10 mouse cellular contexts compared by ENCODE assay signal in genomic region chr12:71978513-71979352, GRCm38 (mm10).
A peak's percentile ranks its signal among the peaks of the same experiment; 100 is the strongest.
DNase-seq lines count a peak whose midpoint lies in the region; ATAC-seq and TF ChIP-seq lines count a peak whose summit lies in the region.
"Had no signal": no experiment of that assay in that cellular context is flagged by ENCODE, and none has a peak within 500 bp of the region (broad histone marks: within the 10 kb centered on the region; RNA-seq: fewer than 3 reads in every experiment).

No protein-coding gene starts in this region.

- intact Hi-C loops in heart, adult 2 months (cut with DNase I), result loop anchor here (5.0 kb wide), 1 partner anchor 211 kb away; no protein-coding TSS in a partner anchor
- intact Hi-C loops in left cerebral cortex, postnatal 4 days (cut with DNase I), result loop anchor here (5.0 kb wide), 1 partner anchor 146 kb away; the partner anchor contains the start of gene Daam1

- no peaks in the 10 kb centered on the region for H3K9me3 ChIP-seq in embryonic facial prominence, embryonic 11.5 days (replicated peaks; ENCODE audit: control insufficient read depth, low read length)
- no peaks in the 10 kb centered on the region for H3K9me3 ChIP-seq in embryonic facial prominence, embryonic 10.5 days
- no peaks in the 10 kb centered on the region for H3K9me3 ChIP-seq in liver, embryonic 14.5 days (ENCODE audit: control insufficient read depth, low read length)
- H3K9me3 ChIP-seq in hindbrain, postnatal 0 days (ENCODE audit: low read length), result no peaks in the 10 kb centered on the region
- no peaks in the 10 kb centered on the region for H3K9me3 ChIP-seq in kidney, embryonic 14.5 days (ENCODE audit: control insufficient read depth, low read length)
- H3K9me3 ChIP-seq: stomach, embryonic 15.5 days had no signal

- no peak for DNase-seq in embryonic facial prominence, embryonic 11.5 days (ENCODE audit: low spot score)
- DNase-seq in embryonic facial prominence, embryonic 10.5 days (ENCODE audit: low spot score), result no peak
- peak; percentile 47 for DNase-seq in adrenal gland, postnatal 14 days
- peak; percentile 60 to 74 for DNase-seq in heart, adult 2 months
- peak; percentile 31 to 43 (median 41) for DNase-seq in liver, embryonic 14.5 days (ENCODE audit: low read depth in 3 of 3, low spot score in 3 of 3)
- DNase-seq in hindbrain, postnatal 0 days (ENCODE audit: low spot score), result no peak
- DNase-seq in left cerebral cortex, postnatal 4 days, result no peak

- no peak overlapping the region for H3K27ac ChIP-seq in embryonic facial prominence, embryonic 11.5 days (replicated peaks; ENCODE audit: low read depth, low read length)
- no peak overlapping the region for H3K27ac ChIP-seq in embryonic facial prominence, embryonic 10.5 days (replicated peaks)
- H3K27ac ChIP-seq in heart, adult 2 months, result peak overlapping the region; percentile 86
- no peak overlapping the region for H3K27ac ChIP-seq in liver, embryonic 14.5 days
- H3K27ac ChIP-seq in hindbrain, postnatal 0 days, result no peak overlapping the region
- no peak overlapping the region for H3K27ac ChIP-seq in kidney, embryonic 14.5 days (ENCODE audit: low read depth, low read length)
- H3K27ac ChIP-seq: stomach, embryonic 15.5 days had no signal

- no peak for TF ChIP-seq CTCF in heart, adult 2 months (IDR thresholded peaks at IDR 0.05)
- TF ChIP-seq CTCF in liver, embryonic 14.5 days (IDR thresholded peaks at IDR 0.05; ENCODE audit: low read depth), result no peak
- TF ChIP-seq CTCF in hindbrain, postnatal 0 days (IDR thresholded peaks at IDR 0.05; ENCODE audit: low read depth), result no peak

- H3K79me2 ChIP-seq in heart, adult 2 months (replicated peaks; ENCODE audit: control insufficient read depth, insufficient read depth, low read length), result no peaks in the 10 kb centered on the region

- no peak overlapping the region for H3K4me3 ChIP-seq in embryonic facial prominence, embryonic 11.5 days (ENCODE audit: low read depth, low read length)
- no peak overlapping the region for H3K4me3 ChIP-seq in embryonic facial prominence, embryonic 10.5 days
- no peak overlapping the region for H3K4me3 ChIP-seq in heart, adult 2 months
- H3K4me3 ChIP-seq in liver, embryonic 14.5 days (ENCODE audit: insufficient read depth in 1 of 2, low read depth in 2 of 2, low read length in 2 of 2), result no peak overlapping the region
- no peak overlapping the region for H3K4me3 ChIP-seq in hindbrain, postnatal 0 days (ENCODE audit: low read length)
- no peak overlapping the region for H3K4me3 ChIP-seq in kidney, embryonic 14.5 days (ENCODE audit: low read length)
- H3K4me3 ChIP-seq: myocyte; stomach, embryonic 15.5 days had no signal

- no peaks in the 10 kb centered on the region for H3K4me1 ChIP-seq in embryonic facial prominence, embryonic 11.5 days (ENCODE audit: control insufficient read depth, insufficient read depth, low read length)
- peaks cover 22% of the 10 kb centered on the region for H3K4me1 ChIP-seq in embryonic facial prominence, embryonic 10.5 days
- peaks cover 20% of the 10 kb centered on the region for H3K4me1 ChIP-seq in heart, adult 2 months (ENCODE audit: control insufficient read depth, insufficient read depth, low read length)
- H3K4me1 ChIP-seq in liver, embryonic 14.5 days (replicated peaks; ENCODE audit: control insufficient read depth in 2 of 2, insufficient read depth in 2 of 2, low read length in 1 of 2), result peaks cover 12 to 21% of the 10 kb centered on the region in 2 experiments
- peaks cover 6% of the 10 kb centered on the region; the same call in 1 of the 2 replicates for H3K4me1 ChIP-seq in hindbrain, postnatal 0 days (ENCODE audit: insufficient read depth, low read length)
- 0 out of 2 replicates have a peak, but pooled peaks cover 7% of the 10 kb centered on the region for H3K4me1 ChIP-seq in kidney, embryonic 14.5 days (ENCODE audit: control insufficient read depth, insufficient read depth, low read length)
- H3K4me1 ChIP-seq: stomach, embryonic 15.5 days had no signal

- TF ChIP-seq POLR2A in heart, adult 2 months (IDR thresholded peaks at IDR 0.05; ENCODE audit: insufficient read depth, low read depth, low read length), result 0 out of 2 replicates have a peak, but pooled peaks have one; percentile 24

- H3K9ac ChIP-seq in embryonic facial prominence, embryonic 11.5 days (replicated peaks; ENCODE audit: low read length), result no peak overlapping the region
- H3K9ac ChIP-seq in heart, adult 2 months (ENCODE audit: low read depth, low read length), result peak overlapping the region; percentile 53
- H3K9ac ChIP-seq in liver, embryonic 14.5 days (replicated peaks), result no peak overlapping the region
- H3K9ac ChIP-seq in hindbrain, postnatal 0 days (replicated peaks; ENCODE audit: low read length), result no peak overlapping the region
- H3K9ac ChIP-seq in kidney, embryonic 14.5 days (ENCODE audit: low read depth, low read length), result no peak overlapping the region
- H3K9ac ChIP-seq: stomach, embryonic 15.5 days had no signal

- ATAC-seq in embryonic facial prominence, embryonic 11.5 days (replicated peaks; ENCODE audit: insufficient number of reproducible peaks, low FRiP score, low TSS enrichment, low read depth), result peak; percentile 34; the same call in 1 of the 2 replicates
- peak; percentile 73 for ATAC-seq in liver, embryonic 14.5 days (ENCODE audit: insufficient read depth)
- ATAC-seq in hindbrain, postnatal 0 days, result no peak
- no peak for ATAC-seq in kidney, embryonic 14.5 days (ENCODE audit: low FRiP score, low TSS enrichment)

- 57% methylated on average over 12 of the region's 12 CpGs for WGBS in embryonic facial prominence, embryonic 11.5 days
- WGBS in embryonic facial prominence, embryonic 10.5 days, result 56% methylated on average over 12 of the region's 12 CpGs
- whole genome bisulfite sequencing in heart, adult 2 months, result 45% methylated on average over 12 of the region's 12 CpGs
- WGBS in liver, embryonic 14.5 days (ENCODE audit: insufficient replicate concordance), result 32% methylated on average over 12 of the region's 12 CpGs
- 54% methylated on average over 12 of the region's 12 CpGs for WGBS in hindbrain, postnatal 0 days
- 61% methylated on average over 12 of the region's 12 CpGs for WGBS in kidney, embryonic 14.5 days

- peak; percentile 2; the same call in 1 of the 2 replicates for TF ChIP-seq EP300 in heart, adult 2 months (IDR thresholded peaks at IDR 0.05; ENCODE audit: insufficient read depth, low read depth, low read length)
- TF ChIP-seq EP300 in liver, embryonic 14.5 days (IDR thresholded peaks at IDR 0.05; ENCODE audit: low read depth), result peak; percentile 59

- no peaks in the 10 kb centered on the region for H3K27me3 ChIP-seq in embryonic facial prominence, embryonic 11.5 days (ENCODE audit: control insufficient read depth, insufficient read depth, low read length)
- no peaks in the 10 kb centered on the region for H3K27me3 ChIP-seq in embryonic facial prominence, embryonic 10.5 days (replicated peaks; ENCODE audit: low read depth, poor library complexity, severe bottlenecking)
- H3K27me3 ChIP-seq in heart, adult 2 months (ENCODE audit: control insufficient read depth, insufficient read depth, low read length), result no peaks in the 10 kb centered on the region
- no peaks in the 10 kb centered on the region for H3K27me3 ChIP-seq in liver, embryonic 14.5 days (ENCODE audit: control insufficient read depth, insufficient read depth, low read length)
- no peaks in the 10 kb centered on the region for H3K27me3 ChIP-seq in hindbrain, postnatal 0 days (ENCODE audit: insufficient read depth, low read length)
- no peaks in the 10 kb centered on the region for H3K27me3 ChIP-seq in kidney, embryonic 14.5 days (ENCODE audit: control insufficient read depth, insufficient read depth, low read length)
- H3K27me3 ChIP-seq: stomach, embryonic 15.5 days had no signal

- H3K4me2 ChIP-seq in embryonic facial prominence, embryonic 11.5 days (ENCODE audit: low read depth, low read length), result no peak overlapping the region
- H3K4me2 ChIP-seq in liver, embryonic 14.5 days (ENCODE audit: low read depth), result peak overlapping the region; percentile 41
- no peak overlapping the region for H3K4me2 ChIP-seq in hindbrain, postnatal 0 days (ENCODE audit: low read depth, low read length)
- H3K4me2 ChIP-seq in kidney, embryonic 14.5 days (replicated peaks; ENCODE audit: low read depth, low read length), result no peak overlapping the region
- H3K4me2 ChIP-seq: stomach, embryonic 15.5 days had no signal

- no peaks in the 10 kb centered on the region; the same call in 1 of the 2 replicates for H3K36me3 ChIP-seq in embryonic facial prominence, embryonic 11.5 days (replicated peaks; ENCODE audit: control insufficient read depth, insufficient read depth, low read depth, low read length)
- peaks cover 73% of the 10 kb centered on the region for H3K36me3 ChIP-seq in embryonic facial prominence, embryonic 10.5 days (replicated peaks)
- peaks cover 45% of the 10 kb centered on the region for H3K36me3 ChIP-seq in heart, adult 2 months (ENCODE audit: control insufficient read depth, insufficient read depth, low read length)
- H3K36me3 ChIP-seq in liver, embryonic 14.5 days (replicated peaks; ENCODE audit: control insufficient read depth, insufficient read depth, low read depth), result peaks cover 55% of the 10 kb centered on the region
- H3K36me3 ChIP-seq in hindbrain, postnatal 0 days (ENCODE audit: insufficient read depth, low read length), result peaks cover 50% of the 10 kb centered on the region
- peaks cover 19% of the 10 kb centered on the region for H3K36me3 ChIP-seq in kidney, embryonic 14.5 days (ENCODE audit: control insufficient read depth, insufficient read depth, low read length)

Comparison
In these comparisons a context has a peak if more than half of its experiments do, and no peak if none do; other contexts are left out.
1. ATAC-seq: peak in embryonic facial prominence, embryonic 11.5 days (single experiment) and liver, embryonic 14.5 days (single experiment); none in hindbrain, postnatal 0 days (single experiment) and kidney, embryonic 14.5 days (single experiment).
2. DNase-seq: peak in adrenal gland, postnatal 14 days (single experiment), heart, adult 2 months (2 of 2) and liver, embryonic 14.5 days (3 of 3); none in embryonic facial prominence, embryonic 11.5 days (single experiment), embryonic facial prominence, embryonic 10.5 days (single experiment), hindbrain, postnatal 0 days (single experiment) and left cerebral cortex, postnatal 4 days (single experiment).